15 mouse cellular contexts compared by ENCODE assay signal in genomic region chr6:144673906-144674305, GRCm38 (mm10).
DNase-seq lines count a peak whose midpoint lies in the region.
"Had no signal": no experiment of that assay in that cellular context is flagged by ENCODE, and none has a peak within 500 bp of the region (broad histone marks: within the 10 kb centered on the region; RNA-seq: fewer than 3 reads in every experiment).

No protein-coding gene starts in this region.

- DNase-seq in heart, adult 11 months = peak; percentile 37
- DNase-seq in heart, postnatal 4 days = no peak
- DNase-seq in thymus, postnatal 0 days (ENCODE audit: low spot score) = peak; percentile 45
- no peak for DNase-seq in thymus, postnatal 10 days (ENCODE audit: low spot score in 2 of 2)
- peak; percentile 71 for DNase-seq in naive thymus-derived CD4-positive, alpha-beta T cell, adult 2 months (ENCODE audit: low read depth)
- no peak for DNase-seq in kidney, postnatal 25 days
- no peak for DNase-seq in embryo, embryonic 11 days
- DNase-seq: adrenal gland, postnatal 10 days; B cell, adult 2 months; cerebellum, adult 11 months; cerebellum, adult 9-10 months; cerebellum, postnatal 36 days; forebrain, postnatal 0 days; gastrocnemius, postnatal 14 days; heart, postnatal 14 days had no signal

Comparison
In these comparisons a context has a peak if more than half of its experiments do, and no peak if none do; other contexts are left out.
1. DNase-seq: peak in heart, adult 11 months (single experiment), thymus, postnatal 0 days (single experiment) and naive thymus-derived CD4-positive, alpha-beta T cell, adult 2 months (single experiment); none in heart, postnatal 4 days (single experiment), thymus, postnatal 10 days (0 of 2), kidney, postnatal 25 days (0 of 2) and embryo, embryonic 11 days (single experiment).